Mouse (Mus musculus): ENCODE results near the gene Sqstm1.

The Sqstm1 gene

DNA sequence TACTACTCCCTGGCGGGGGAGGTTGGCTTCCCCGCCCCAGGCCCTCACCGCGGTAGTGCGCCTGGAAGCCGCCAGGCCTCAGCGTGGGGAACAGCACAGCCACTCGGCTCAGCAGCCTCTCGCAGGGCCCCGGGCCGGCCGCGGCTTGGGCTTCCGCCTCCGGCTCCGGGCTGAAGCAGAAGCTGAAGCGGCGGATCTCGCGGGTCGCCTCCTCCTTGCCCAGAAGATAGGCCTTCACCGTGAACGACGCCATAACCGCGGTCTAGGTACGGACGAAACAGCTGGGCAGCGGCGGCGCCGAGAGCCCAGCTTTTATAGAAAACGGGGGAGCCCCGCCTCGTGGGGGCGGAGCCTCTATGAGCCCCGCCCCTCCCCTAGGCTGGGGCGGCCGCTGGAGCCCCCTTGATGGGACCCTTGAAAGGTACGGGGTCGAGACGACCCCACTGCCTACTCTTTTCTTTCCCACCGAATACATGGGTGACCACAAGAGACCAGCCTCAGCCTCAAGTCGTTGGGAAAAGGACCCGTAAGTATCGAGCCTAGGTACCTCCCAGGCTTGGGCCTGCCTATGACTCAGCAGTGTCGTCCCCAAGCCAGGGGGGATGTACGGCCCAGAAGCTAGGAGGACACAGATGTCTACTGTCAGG lies at the start of gene Sqstm1, which contains the start of gene Mgat4b:
TSS of gene Sqstm1 (minus strand) at position 323 of the 647 bp plus-strand sequence.
TSS of gene Mgat4b (plus strand) at position 386 of the 647 bp plus-strand sequence.
- peak; percentile 86 for DNase-seq (ENCODE audit: extremely low spot score)

DNA sequence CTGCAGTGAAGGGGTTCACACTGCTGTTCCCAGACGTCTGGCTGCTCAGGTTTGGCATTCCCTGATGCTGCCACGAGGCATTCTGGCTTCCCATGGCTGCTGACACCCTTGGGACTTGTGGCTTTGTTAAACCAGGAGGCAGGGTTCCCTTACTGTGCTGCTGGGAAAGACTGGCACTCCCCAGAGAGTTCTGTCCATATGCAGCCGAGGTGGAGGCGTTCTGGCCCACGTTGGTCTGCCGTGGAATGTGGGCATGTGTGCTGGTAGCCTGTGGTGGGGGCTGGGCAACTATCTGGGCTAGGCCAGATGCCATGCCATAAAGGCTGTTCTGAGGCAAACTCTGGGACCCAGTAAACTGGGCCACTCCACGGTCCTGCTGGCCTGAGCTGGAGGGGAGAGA lies 47.7 kb upstream of the Sqstm1 start:
- no peak for DNase-seq (ENCODE audit: extremely low spot score)

DNA sequence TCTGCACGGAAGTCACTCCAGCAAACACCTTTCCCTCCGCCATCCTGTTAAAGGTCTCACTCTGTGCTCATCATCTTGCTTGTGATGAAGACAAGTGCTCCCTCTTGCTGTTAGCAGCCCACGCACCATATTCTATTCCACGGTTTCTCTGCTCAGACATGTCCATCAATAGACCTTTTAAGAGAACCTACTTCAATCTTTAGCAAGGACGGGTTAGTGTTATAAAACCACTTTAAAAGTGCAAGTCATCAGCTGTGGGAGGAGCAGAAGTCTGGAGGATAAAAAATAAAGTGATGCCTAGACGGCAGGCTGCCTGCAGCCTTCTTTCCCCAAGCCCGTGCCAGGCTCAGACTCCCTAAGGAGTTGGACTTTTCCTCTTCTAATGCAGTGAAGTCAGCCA lies 46.0 kb upstream of the Sqstm1 start:
- DNase-seq (ENCODE audit: extremely low spot score): no peak

DNA sequence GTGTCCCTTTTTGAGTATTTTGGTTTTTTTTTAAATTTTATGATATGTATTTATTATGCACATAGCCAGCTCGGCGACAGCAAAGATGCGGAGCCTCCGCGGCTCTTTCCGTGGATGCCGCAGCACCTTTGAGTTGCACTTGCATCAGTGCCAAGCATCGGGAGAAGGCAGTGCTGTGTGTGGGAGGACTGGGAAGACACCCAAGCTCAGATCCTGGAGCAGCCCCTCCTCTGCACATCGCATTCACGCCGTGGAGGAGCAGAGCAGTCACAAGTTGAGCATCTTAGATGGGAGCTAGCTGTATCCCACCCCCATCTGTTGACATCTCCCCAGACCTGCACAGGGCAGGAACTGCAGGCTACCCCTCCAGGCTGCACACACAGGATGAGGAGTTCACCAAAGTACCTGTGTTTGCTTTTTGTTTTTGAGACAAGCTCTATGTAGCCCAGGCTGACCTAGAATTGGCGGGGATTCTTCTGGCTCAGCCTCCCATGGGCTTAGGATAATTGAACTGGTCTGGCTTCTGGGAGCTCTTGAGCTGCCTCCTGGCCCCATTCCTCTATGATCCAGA lies 43.5 kb upstream of the Sqstm1 start:
- DNase-seq (ENCODE audit: extremely low spot score): no peak

DNA sequence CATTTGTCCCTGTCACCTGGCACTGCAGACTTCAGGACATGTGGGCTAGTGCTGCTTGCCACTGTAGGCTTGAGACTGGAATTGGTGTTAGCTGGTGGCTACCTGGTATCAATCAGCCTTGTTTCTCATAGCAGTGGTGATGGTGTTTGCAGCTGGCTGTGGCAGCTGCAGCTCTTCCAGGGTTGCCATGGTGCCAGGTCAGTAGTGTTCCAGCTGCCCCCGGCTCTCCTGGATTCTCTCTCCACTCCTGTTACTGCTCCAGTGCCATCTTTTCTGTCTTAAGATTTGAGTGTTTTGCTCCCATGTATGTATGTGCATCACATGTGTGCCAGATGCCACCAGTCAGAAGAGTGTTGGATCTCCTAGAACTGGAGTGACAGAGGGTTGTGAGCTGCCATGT lies 42.8 kb upstream of the Sqstm1 start:
- DNase-seq (ENCODE audit: extremely low spot score): no peak

DNA sequence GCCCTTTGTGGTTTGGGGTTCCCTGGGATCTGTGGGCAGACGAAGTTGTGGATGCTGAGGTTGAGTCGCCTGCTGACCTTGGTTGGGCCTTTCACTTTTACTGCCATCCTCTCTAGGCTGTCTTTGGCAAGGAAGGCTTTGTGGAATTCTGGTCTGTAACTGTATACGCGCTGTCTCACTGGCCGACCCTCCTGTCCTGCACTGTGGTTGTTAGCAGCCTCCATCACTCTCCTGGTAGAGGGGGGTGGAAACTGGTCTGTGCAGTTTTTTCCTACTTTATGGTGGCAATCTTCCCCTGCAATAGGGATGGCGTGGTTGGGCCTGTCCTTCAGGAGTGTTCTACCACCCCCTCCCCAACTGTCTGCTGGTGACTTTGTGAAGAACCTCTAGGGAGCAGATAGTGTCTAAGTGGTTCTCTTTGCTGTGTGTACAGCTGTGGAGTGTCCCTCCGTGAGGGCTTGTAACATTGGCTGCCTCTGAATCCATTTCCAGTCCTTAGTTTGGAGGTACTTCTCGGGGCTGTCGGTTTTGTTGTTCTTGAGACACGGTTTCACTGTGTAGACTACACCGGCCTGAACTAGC lies 42.1 kb upstream of the Sqstm1 start:
- DNase-seq (ENCODE audit: extremely low spot score): peak; percentile 46

DNA sequence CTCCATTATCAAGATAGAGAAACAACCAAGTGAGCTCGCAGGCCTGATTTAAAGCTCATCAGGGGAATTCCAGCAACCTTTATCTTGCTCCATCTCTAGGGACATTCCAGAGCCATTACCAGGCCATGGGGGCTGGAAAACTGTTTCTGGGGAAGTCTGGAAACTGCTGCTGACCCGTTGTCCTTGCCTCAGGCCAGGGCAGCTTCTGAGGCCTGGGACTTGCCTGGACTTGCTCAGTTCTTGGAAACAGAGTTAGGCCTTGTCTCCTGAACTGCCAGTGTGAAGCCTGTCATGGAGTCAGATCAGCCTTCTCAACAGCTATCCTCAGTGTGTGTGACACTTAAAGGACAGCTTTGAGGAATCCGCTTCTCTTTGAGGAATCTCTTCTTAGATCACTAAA lies 41.5 kb upstream of the Sqstm1 start:
- DNase-seq (ENCODE audit: extremely low spot score): peak; percentile 66

DNA sequence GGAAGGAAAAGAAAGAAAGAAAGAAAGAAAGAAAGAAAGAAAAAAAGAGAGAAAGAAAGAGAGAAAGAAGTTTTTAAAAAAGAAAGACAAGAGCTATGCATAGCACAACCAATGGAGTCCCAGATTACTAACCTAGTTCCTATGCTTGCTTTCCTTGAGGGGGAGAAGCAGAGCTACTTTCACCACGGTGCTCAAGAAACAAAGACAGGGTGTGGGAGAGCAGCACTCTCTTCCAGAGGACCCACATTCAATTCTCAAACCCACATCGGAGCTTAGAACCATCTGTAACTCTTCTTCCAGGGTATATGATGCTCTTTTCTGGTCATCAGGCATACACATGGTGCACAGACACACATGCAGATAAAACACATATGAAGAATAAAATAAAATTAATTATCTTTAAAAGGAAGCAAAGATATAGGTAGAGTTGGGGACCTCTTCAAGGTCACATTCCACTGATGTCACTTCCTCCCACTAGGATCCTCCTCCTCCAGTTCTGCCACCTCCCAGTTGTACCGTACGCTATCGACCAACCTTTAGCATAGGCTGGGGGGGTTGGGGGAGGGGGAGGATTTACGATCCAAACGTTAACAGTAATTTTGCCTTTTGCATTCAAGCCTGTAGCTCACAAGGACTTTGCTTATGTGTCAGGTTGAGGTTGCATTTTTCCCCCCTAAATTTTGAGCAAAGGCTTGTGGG lies 38.0 kb upstream of the Sqstm1 start:
- DNase-seq (ENCODE audit: extremely low spot score): no peak

DNA sequence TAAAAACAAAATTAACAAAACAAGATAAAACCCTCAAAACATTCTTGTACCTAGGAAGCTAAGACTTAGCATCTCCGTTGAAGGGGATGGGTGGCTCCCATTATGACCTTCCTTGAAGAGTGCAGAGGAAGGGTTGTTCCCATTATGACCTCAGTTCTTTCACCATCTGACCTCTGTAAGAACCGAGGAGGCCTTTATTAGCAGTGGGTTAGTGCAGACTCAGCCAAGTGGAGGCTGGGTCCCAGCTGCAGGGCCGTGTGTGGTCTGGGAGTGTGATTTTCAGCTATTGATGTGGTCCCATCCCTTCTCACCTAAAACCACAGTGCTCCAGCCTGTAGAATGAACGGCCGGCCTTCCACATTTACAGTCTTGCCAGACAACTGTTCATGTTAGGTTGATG lies 34.6 kb upstream of the Sqstm1 start:
- DNase-seq (ENCODE audit: extremely low spot score): no peak

DNA sequence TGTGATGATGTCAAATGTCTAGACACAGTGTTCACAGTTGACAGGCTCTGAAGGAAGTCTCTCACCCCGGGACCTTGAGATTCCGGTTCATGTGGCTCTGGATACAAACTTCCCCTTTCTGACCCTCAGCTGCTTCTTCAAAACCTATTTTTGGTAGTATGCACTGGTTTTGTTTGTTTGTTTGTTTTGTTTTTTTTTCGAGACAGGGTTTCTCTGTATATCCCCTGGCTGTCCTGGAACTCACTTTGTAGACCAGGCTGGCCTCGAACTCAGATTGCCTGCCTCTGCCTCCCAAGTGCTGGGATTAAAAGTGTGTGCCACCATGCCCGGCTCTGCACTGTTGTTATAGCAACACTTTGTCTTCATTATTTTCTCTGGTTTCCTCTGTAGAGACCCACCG lies 33.3 kb upstream of the Sqstm1 start:
- DNase-seq (ENCODE audit: extremely low spot score): no peak

DNA sequence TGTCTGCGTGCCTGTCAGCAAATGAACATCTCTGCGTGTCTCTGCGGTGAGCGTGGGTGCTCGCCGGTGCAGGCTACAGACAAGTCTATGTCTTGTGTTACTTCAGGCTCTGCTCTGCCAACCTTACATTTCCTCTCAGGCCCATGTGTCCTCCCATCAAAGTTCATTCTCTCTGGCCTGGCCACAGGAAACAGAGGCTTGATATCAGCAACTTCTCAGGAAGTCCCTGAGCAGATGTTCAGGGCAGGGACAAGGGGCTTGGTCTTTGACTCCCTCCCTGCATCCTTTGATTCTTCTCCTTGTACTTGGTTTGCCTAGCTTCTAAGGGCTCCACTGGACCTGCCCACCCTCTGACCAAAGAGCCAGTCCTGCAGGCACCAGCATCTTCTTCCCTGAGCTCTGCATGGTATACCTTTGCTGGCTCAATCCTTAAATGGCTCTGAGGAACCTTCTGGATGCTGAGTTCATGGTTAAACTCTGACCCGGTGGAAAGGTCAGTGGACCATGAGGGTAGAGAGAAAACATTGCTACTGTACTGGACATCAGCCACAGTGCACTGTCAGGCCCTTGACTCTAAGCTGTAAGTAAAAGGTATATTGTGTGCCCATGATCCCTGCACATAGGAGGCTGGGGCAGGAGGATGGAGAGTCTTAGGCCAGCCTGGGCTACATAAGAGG lies 29.7 kb upstream of the Sqstm1 start:
- no peak for DNase-seq (ENCODE audit: extremely low spot score)

DNA sequence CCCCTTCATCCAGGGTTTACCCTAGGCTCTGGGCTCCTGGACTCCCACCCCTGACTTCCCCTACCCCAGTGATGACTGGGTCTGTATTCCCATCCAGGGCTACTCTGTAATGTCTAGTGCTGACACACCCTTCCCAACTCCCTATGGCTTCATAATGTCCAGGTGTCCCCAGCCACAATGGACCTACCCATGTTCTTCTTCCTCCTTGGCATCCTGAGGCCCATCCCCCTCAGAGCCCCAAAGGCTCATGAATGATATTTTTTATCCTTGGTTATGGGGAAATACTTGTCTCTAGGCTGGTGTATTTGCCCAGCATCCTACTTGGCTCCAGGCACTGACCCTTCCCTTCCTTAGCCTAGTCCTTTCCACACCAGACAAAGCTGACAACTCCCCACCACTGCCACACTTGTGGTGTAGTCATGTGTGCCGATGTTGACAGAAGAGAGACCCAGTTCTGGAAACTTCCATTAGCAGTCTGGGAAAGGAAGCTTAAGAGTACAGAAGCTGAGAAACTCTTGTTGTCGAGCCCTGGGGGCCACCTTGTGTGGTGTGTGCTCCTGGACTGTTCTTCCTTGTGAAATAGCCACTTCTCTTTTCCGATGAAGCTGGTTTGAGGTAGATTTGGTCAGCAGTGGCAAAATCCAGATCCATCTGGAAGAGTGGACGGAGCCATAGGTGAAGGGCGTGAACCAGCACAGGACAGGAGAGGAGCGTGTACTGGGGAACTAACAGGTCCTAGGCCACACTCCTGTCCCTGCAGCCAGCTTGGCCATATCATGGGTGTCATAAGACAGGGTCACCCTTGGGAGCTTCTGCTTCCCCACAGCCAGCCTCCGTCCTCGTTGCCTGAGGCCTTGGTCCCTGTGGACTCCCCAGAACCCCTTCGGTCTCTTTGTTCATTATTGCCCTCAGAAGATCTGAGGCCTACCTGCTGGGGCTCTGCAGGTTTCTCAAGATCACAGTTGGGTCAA lies 28.5 kb upstream of the Sqstm1 start:
- no peak for DNase-seq (ENCODE audit: extremely low spot score)

DNA sequence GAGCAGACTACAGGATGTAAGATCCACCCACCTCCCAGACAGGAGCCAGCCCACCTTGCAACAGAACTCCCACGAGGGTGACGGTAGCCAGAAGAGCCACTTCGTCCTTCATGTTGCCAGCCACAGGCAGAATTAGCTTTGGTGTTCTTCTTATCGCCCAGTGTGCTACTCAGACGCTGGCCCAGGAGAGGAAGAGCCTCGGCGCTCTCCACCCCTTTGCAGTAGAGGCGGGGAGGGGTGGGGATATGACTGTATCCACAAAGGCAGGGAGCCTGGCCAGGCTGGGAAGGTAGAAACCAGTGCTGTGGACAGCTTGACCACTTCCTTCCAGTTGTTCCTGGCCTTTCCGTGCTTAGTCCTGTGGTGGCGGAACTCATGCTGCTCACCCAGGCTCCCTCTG lies 27.7 kb upstream of the Sqstm1 start, which contains the start of gene Ltc4s:
TSS of gene Ltc4s (minus strand) at position 293 of the 400 bp plus-strand sequence.
- no peak for DNase-seq (ENCODE audit: extremely low spot score)

DNA sequence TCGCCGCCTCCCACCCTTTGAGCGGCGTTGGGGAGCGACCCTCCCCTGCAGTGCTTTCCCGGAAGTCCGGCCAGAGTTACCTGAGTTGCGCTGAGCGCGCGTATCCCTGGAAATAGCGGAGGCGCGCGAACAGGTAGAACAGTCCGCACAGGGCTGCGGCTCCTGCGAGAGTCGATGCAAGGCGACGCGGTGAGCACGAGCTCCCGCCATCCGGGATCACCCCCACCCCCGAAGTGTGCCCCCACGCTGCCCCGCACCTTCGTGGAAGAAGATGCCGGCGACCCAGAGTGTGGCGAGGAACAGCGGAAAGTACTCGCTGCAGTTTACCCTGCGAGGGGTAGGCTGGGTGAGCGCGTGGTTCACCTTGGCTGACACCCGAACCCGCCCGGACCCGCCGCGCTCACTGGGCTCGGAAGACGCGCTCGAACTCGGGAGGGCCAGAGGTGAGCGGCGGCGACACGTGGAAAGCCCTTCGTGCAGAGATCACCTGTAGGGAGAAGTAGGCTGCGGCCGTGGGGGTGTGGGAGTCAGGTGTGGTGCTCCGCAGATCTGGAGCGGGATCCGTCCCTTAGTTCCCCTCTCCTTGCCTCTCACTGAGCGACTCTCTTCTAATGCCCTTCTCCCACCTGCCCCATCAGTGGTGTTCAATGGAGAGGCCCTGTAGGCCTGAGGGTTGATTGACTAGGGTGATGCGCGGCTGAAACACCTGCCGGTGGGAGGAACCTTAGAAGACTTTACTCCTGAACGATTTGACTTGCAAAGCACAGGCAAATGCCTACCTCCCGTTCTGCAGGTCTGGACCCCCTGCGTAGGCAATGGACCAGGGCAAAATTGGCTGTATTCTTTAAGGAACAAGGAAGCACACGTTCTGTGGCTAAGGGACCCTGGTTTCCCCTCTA lies 26.6 kb upstream of the Sqstm1 start:
- DNase-seq (ENCODE audit: extremely low spot score): no peak

DNA sequence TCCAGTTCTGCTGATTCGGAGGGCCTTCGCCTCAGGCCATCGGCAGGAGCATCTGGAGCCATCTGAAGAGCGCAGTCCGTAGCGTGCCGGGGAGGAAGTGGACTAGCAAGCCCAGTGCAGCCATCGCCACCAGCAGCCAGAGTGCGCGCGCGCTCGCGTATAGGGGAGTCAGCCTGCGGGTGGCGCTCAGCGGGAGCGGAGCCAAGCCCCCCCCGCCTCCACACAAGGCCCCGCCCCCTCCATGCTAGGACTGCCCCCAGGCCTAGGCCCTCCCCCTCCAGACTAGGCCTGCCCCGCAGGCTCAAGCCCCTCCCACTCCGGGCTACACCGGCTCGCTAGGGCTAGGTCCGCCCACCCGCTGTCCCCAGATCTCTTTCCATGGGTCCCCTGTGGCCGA lies 25.9 kb upstream of the Sqstm1 start:
- peak; percentile 91 for DNase-seq (ENCODE audit: extremely low spot score)

DNA sequence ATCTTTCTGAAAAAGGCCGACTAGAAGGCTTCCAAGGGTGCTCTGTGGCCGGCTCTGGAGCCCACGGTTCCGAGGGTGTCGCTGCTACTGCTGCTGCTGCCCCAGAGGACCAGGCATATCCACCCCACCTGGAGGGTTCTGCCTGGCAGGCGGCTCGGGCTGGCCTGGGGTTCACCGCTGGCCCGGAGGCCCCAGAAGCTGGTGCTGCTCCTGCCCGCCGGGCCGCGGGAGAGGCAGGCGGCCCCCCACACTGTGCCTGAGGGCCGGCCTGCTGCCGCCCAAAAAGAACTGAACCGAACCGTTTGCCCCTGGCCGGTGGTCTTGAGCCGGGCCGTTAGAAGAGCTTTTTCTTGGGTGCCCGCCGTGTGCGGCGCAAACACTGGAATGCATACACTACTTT lies 24.0 kb upstream of the Sqstm1 start:
- DNase-seq (ENCODE audit: extremely low spot score): no peak

DNA sequence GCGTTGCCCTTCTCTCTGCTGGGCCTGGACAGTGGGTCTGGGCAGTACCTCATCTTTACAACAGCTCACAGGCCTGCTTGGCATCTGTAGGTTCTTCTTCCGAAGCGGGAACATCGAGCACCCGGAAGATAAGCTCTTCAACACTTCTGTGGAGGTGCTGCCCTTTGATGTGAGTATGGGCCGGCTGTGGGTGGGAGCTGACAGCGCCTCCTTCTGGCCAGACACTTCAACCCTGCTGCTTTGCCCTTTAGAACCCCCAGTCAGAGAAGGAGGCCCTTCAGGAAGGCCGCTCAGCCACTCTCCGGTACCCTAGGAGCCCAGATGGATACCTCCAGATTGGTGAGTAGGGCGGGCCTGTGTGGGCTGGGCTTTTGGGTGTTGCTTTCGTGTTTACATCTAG lies 23.4 kb upstream of the Sqstm1 start:
- no peak for DNase-seq (ENCODE audit: extremely low spot score)

DNA sequence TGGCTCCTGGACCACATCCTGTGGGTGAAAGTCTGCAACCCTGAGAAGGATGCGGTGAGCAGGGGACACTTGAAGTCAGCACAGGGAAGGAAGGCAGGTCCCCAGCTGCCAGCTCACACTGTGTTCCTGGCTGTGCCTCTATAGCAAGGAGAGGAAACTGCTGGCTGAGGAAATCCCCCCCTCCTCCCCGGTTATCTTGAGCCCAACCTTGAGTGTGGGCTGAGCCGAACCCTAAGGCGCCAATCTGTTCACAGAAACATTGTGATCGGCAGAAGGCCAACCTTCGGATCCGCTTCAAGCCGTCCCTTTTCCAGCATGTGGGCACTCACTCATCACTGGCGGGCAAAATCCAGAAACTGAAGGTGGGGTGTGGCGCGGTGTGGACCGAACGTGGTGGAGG lies 22.4 kb upstream of the Sqstm1 start:
- DNase-seq (ENCODE audit: extremely low spot score): no peak

DNA sequence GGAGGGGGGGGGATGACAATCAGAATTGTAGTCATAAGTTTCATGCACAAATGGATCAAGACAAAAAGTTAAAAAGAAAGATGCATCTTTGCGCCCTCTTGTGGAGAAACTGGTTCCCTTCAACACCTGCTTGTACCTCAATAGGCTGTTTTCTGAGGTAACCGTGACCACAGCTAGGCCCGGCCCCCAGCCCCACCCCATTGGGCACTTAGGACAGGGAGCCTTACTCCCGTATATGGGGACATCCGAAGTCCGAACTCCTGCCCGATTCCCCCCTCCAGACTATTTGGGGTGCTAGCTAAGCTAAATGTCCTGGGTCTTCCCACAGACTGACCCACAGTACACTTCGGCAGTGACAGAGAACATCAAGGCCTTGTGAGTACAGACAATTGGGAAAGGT lies 20.8 kb upstream of the Sqstm1 start:
- peak; percentile 64 for DNase-seq (ENCODE audit: extremely low spot score)
